Mouse (Mus musculus) urinary bladder, adult 18-20 months (tissue): ENCODE measurements around the gene Cdk12.

Source experiments
- DNase-seq, 2 experiments: peaks; one replicate each; pipeline ENCODE4 v3.0.0; 2022; ENCODE audit warnings: low spot score in 2 of 2, mixed read lengths in 2 of 2

Cdk12 gene

GRCm38 (mm10) chr11:98313790-98314323, 111.0 kb downstream of the Cdk12 start:
- peak; percentile 24 to 26 for DNase-seq

- no peak for DNase-seq
Measured at GRCm38 (mm10) chr11:98317479-98317878, 114.6 kb downstream of the Cdk12 start.

GRCm38 (mm10) chr11:98318421-98319116, 115.7 kb downstream of the Cdk12 start:
- DNase-seq, result no peak

- DNase-seq, result no peak
Measured at GRCm38 (mm10) chr11:98319120-98319519, 116.3 kb downstream of the Cdk12 start.

GRCm38 (mm10) chr11:98319544-98319943, 116.7 kb downstream of the Cdk12 start:
- DNase-seq, result no peak

DNA sequence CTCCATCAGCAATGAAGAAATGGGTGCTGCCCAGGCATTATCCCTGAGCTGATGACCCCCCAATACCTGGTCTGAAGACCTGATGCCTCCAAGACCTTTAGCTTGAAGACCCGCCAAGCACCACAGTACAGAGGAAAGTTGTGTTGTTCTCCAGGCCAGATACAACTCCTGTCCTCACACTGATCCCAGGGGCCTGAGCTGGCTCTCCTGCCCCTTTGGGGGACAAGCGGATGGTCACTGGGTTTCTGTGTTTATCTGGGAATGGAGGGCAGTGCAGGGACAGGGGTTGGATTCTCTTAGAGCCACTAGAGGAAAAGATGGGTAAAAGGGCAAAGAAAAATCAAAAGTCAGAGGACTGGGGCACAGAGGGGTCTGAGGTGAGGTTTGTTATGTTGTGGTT, 117.1 kb downstream of the Cdk12 start:
- no peak for DNase-seq

DNA sequence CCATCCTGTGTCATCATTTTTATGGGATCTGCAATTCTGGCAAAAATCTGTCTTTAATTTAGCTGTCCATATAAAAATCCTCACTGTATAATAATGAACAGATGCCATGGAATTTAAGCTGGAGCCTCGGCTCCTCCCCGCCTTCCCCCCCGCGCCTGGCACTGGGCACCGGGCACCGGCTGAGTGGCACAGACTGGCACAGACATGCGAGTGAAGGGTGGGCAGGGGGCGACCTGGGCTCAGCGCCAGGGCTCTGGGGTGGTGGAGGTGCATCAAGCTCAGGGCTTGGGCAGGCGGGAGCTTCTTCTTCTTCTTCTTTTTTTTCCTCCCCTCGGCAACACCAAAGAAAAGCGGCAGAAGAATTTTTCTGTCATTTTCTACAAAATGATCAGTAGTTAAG, 117.5 kb downstream of the Cdk12 start:
- no peak for DNase-seq

DNA sequence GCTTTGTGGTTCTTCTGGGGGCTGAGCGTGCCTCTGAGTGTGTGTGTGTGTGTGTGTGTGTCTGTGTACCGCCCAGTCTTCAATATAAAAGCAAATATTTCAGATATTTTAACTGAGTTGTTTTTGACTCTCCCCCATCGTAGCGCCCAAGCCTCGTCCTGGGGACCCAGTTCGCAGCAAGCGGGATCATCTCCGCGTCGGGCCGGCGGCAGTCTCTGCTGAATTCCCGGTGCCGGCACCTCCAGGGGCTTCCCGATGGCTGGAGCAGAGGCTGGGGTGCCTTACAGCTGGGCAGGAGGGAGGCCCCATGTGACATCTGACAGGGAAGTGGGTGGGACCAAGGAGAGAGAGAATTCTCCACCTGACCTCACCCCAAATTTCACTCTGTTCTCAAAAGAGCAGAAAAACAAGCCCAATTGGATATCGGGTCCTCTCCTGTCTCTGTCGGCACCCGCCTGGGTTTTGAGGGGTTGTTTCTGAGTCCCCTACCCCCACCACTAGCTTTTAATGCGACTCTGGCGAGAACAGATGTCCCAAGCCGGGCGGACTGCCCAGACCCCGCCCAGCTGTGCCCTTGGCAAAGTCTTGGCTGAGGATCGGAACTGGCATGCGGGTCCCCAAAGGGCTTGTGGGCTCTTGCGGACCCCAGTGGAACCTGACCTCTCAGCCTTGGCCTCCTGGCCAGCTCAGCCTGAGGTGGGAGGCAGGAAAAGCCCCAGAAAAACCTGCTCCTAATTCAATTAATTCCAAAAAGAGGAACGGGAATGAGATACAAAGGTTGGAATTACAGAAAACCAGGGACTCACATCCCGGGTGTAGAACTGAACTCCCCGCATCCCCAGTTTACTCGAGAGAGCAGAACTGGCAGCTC, 118.2 kb downstream of the Cdk12 start:
- DNase-seq, result no peak

DNA sequence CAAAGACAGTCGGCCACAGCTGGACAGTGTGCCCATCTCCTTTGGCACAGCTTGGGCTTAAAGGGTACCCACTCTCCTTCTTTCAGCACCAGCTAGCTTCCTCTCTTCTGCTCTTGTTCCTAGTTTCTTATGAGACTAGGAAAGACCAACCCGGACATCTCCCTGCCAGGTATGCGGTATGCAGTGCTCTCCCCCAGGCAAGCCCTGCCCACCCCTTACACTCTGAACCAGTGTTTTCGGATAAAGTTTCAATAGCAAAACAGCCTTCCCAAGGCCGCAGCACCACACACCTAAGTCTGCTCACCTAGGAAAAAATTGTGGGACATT, 118.8 kb downstream of the Cdk12 start:
- DNase-seq, result no peak

DNA sequence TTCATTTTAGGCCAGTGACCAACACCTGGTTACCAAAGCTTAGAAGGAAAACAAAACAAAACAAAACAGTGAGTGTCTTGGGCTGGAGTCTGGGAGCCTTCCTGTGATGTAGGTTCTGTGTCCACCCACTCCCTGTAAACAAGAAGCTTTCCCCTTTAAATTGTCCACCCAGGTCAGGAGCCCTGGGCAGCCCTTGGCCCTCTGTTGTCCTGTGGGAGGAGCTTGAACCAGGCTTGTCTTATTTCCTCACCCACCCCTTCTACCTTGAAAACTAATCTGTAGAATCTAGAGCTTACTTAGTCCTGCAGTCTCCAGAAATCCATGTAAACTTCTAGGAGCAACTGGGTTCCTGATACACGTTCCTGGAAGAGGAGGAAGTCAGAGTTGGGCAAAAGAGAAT, 119.3 kb downstream of the Cdk12 start:
- no peak for DNase-seq

DNA sequence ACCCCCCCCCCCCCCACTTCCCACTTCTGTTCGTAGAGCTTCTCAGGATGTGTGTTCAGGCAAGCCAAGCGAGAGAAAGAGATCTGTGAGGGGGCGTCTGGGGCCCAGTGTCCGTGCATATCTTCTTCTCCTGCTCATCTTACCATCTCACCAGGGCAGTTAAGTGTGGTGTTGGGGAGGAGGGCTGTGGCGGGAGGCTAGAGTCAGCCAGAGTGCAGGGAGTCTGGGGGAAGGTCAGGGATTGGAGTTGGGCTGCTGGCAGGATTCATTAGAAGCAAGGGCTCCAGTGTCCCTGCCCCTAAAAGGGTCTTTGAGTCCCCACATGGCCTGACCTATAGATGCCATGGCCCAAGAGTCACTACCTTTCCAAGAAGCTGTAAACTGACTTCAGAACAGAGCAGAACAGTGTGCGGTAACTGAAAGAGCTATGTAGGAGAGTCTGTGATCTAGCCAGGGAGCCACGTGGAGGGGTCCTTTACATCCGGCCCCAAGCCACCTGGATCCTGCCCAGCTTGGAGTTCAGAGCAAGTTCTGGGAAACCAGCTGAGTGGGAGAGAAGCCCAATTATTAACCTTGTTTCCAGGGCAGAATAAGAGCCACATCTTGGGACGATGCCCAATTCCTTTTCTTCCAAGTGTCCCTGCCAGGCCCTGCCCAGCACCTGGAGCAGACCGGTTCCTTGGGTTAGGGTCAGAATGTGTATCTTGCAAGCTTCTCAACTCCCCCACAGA, 120.4 kb downstream of the Cdk12 start:
- no peak for DNase-seq

GRCm38 (mm10) chr11:98323933-98324332, 121.1 kb downstream of the Cdk12 start:
- DNase-seq, result no peak

GRCm38 (mm10) chr11:98325191-98325820, 122.4 kb downstream of the Cdk12 start:
- DNase-seq, result no peak

GRCm38 (mm10) chr11:98325821-98326218, 123.0 kb downstream of the Cdk12 start:
- no peak for DNase-seq

DNA sequence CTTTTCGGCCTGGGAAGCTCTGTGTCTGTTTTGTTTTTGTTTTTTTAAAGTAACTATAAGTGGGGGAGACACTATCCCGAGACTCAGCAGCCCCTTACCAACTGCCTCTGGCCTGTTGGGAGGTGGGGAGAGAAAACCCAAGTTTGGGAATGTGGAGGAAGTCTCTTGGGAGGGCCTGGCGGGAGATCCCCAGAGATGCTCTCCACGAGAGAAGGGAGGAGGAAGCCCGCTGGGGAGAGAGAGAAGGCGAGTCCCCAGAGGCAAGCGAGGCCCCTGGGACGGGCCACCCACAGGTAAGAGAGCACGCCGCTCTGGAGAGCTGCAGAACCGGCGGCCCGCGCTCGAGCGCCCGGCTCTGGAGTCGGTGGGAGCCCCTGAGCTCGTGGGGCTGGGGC, 123.9 kb downstream of the Cdk12 start:
- DNase-seq, result no peak

- DNase-seq, result no peak
Measured at GRCm38 (mm10) chr11:98327136-98328030, 124.5 kb downstream of the Cdk12 start.

- no peak for DNase-seq
Measured at GRCm38 (mm10) chr11:98328031-98328370, 125.1 kb downstream of the Cdk12 start.
